Mouse (Mus musculus) inflammation-experienced regulatory T-cells, adult 6 months (primary cell): ENCODE results near the gene Rap1b. TPM values are rescaled to one million over a fixed set of nuclear protein-coding genes. Genes with fewer than 3 reads are reported as not detected.

Experiments used
- ATAC-seq: one replicate; pipeline ENCODE4 v1.8.0; 2017
- polyA plus RNA-seq, 3 experiments: library from polyadenylated mRNA; unstranded; fragments of 100-300 nt; shearing (Covaris generic); gene quantifications; one replicate each; pipeline ENCODE4 v1.2.1; 2017

Gene Rap1b
- polyA plus RNA-seq, 3 experiments from 2014 or later, result 60.4 to 128 (median 82.5) TPM

DNA sequence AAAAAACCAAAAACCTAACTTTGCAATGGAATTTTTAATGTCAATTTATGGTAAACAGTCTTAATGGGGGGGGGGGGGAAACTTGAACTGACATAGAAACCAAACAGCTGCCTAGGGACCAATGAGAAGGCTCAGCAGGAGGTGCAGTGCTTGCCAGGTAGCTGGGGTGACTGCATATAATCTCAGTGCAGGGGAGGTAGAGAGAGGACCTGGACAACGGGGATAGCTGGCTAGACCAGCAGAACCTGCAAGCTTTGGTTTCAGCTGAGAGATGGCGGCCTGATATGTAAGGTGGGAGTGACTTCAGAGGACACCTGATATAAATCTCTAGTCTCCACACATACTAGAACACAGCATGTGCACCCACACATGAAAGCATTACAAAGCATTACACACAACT lies 33.3 kb downstream of the Rap1b start:
- no peak for ATAC-seq

DNA sequence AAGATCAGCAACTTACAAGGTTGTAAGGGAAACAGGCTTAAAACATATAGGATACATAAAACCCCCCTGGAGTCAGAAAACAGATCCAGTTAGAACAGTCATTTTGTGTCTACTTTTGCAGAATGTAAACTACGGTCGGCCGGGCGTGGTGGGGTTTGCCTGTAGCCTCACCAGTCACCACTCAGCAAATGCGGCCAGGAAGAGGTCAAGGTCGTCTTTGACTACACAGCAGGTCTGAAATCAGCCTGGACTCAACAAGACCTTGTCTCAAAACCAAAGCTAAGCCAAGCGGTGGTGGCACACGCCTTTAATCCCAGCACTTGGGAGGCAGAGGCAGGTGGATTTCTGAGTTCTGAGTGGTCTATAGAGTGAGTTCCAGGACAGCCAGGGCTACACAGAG lies 34.3 kb downstream of the Rap1b start:
- no peak for ATAC-seq

DNA sequence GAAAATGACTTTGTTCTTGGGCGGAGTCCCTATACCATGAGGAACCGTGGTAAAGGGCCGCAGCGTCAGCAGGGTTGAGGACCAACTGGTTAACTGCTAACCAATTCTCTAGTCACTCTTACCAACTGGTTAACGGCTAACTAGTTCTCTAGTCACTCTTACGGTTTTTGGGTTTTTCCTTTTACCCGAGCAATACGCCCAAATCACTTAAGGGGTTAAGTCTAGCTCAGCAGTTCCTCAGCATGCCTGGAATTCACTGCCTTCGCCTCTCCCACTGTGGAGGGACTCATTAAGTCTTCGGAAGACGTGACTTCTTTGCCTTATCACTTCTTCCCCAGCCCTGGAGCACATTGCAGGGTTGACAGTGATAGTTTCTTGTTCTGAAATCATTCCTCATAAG lies 35.3 kb downstream of the Rap1b start:
- no peak for ATAC-seq

- ATAC-seq, result peak; percentile 93
Measured at GRCm38 (mm10) chr10:117808068-117808467, 37.8 kb downstream of the Rap1b start.

- ATAC-seq, result no peak
Measured at GRCm38 (mm10) chr10:117805919-117806318, 39.9 kb downstream of the Rap1b start.

DNA sequence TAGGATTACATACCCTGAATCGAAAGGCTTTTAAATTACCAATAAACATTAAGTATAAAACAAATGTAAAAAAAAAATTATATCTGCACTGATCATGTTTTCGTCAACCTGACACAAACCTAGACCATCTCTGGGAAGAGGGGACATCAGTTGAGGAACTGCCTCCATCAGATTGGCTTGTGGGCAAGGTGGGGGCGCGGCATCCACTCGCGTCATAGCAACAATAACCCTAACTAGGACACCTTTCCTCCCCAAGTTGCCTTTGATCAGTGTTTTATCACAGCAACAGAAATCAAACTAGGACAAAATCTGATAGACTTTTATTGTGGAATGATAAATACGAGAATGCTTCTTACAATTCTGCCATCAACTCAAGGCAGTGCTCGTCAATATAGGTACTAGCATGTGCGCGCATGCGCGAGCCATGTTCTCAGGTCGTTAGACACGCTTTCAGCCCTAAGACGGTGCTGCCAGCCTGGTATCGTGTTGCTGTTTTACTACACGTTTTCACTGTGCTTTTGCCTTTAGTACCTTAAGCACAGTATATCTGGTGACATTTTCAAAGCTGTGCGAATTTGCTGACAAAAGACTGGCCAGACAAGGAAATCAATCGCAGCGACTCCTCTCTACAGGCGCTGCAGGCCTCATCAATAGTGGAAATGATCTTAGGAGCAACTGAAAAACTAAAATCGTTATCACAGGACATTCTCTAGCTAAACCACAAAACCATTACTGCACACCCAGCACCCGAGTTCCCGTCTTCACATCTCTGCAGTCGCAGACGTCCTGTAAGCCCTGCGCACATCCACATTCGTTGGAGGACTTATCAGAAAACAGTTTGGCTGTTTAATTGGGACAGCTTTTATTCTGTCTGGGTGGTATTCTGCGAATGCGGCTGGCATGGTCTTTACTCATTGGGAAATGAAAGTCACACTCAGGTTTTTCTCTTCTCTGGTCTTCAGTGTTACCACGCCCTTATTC lies 41.7 kb downstream of the Rap1b start:
- ATAC-seq, result peak; percentile 44

DNA sequence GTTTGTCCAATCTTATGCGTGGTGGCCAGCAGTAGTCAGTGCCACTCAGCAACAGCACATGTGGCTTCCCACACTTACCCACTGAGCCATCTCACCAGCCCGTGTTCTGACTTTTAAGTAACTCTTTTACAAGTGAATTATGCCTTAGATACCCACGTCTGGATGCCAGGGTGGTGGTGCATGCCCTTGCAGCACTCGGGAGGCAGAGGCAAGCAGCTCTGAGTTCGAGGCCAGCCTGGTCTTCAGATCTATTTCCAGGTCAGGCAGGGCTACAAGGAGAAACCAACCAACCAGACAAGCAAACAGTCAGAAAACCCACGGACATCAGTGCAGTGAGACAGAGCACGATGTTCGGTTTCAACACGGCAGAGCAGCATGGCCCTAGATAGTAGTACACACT lies 43.9 kb downstream of the Rap1b start:
- no peak for ATAC-seq

GRCm38 (mm10) chr10:117799806-117800205 lies 46.0 kb downstream of the Rap1b start:
- no peak for ATAC-seq

DNA sequence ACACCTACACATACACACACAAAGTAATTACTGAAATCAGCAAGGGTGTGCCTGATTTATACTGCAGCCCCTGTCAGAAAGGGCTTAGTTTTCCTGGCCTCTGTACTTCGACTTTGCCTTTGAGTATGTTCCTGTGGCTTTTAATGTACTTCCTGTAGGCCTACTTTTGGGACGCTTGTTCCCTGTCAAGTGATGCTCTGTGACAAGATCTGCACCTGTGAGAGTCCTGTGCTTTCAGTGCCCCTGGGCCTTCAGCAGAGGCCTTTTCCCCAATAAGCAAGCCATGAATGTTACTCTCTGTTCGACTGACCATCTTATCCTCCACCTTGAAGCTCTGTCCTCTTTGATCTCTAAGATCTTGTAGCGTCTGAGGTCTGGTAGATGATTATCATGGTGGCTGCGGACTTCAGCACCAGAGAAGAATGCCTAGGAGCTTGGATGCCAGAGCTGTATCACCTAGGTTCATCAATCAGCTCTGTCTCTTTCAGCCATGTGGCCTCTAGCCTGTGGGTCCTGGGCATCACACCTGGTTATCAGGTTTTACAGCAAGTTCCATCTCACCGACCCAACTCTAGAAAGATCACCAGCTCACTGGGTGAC lies 47.3 kb downstream of the Rap1b start:
- peak; percentile 21 for ATAC-seq

- no peak for ATAC-seq
Measured at GRCm38 (mm10) chr10:117797684-117798083, 48.2 kb downstream of the Rap1b start.

DNA sequence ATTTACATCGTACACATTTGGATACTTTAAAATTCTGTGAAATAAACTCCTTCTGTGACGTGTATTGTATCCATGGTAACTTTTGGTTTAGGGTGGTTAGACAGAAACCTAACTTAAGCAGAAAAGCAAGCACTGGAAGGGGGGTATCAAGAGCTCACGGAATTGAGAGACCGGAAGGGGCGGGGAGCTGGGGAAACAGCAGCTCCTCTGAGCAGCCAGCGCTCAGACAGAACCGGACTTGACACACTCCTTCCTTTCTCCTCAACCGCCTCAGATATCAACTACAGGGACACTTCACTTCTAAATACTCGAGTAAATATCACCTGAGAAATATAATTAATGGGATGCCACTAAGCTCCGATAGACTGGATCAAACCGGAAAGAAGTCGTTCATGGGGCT lies 48.7 kb downstream of the Rap1b start:
- no peak for ATAC-seq

DNA sequence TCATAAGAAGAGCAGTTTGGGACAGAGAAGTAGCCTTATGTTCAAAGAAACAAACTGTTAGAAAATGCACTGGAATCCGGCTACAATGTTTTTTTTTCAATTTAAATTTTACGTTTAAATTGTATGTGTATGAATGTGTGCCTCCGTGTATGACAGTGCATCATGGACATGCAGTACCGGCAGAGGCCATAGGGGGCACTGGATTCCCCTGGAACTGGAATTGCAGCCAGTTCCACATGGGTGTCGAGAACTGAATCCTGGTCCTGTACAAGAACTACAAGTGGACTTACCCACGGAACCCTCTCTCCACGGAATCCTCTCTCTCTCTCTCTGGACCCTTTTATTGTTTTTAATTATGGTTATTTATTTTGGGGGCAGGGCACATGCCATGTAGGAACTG lies 49.7 kb downstream of the Rap1b start:
- ATAC-seq, result no peak

- ATAC-seq, result no peak
Measured at GRCm38 (mm10) chr10:117795206-117795605, 50.6 kb downstream of the Rap1b start.

GRCm38 (mm10) chr10:117793436-117794030 lies 52.3 kb downstream of the Rap1b start:
- no peak for ATAC-seq

DNA sequence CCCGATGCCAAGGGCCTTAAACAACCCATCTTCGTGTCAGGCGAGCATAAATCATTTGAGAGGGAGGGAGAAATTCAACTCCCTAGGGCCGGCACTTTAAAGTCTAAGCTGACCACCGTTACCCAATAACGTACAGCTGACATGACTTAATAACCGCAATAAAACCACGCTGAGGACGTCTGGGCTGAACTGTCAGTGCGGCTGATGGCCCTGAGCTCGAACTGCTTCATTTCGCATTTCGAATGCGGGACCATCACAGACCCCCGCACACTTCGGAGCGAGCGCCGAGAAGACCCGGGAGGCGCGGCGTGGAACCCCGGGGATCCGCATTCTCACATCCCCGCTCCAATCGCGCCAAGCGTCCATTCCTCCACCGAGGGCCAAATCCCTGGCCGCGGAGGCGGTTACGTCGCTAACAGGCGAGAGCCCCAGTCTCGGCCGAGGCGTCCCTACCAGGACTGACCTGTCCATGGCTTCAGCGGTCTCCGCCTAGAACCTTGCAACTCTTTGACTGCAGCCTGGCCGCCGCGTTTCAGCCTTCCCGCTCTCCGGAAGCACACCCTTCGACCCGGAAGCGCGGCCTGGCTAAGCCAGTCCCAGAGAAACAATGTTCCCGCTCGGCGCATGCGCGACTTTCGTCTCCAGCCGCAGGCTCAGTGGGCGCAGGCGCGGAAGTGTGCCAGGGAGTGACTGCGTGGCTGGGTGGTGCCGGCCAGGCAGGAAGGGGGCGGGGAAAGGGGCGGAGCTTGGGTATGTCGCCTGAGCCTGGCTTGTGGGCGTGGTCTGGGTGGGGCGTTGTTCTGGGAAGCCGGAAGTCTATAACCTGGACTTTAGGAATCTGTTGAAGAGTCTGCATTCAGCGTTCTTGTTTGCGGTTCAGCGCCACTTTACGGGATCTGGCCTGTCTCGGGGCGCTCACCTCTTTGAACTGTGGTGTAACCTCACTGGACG lies 53.4 kb downstream of the Rap1b start, which contains the start of gene Nup107:
Nup107 (minus strand) TSS at position 565 of the 951 bp plus-strand sequence.
- ATAC-seq, result peak; percentile 96

DNA sequence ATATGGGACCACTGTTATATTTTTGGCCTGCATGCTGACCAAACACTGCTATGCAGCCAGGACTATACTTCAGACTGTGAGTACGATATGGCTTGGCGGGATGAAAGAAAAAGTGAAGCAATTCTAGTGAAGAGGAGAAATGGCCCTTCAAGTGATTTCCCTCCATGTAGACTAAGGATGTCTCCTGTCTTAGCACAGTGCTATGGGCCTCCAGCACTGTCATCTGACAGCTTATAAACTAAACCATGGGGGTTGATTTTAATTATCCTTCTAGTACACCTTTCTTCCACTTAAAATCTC lies 54.7 kb downstream of the Rap1b start:
- no peak for ATAC-seq

- no peak for ATAC-seq
Measured at GRCm38 (mm10) chr10:117790421-117791170, 55.2 kb downstream of the Rap1b start.

GRCm38 (mm10) chr10:117790011-117790410 lies 55.8 kb downstream of the Rap1b start:
- ATAC-seq, result no peak

DNA sequence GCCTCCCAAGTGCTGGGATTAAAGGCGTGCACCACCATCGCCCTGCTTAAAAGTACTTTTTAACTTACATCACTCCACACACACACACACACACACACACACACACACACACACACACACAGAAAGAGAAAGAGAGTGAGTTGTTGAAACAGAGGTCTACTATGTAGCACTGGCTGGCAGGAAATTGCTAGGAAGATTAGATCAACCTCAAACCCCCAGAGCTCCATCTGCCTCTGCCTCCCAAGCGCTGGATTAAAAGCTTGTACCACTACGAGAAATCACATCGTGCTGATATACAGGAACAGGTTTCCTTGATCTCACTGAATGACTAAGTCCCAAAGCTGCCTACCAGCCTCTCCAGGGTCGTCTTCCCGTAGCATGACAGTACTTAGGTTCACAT lies 61.2 kb downstream of the Rap1b start:
- peak; percentile 95 for ATAC-seq

- ATAC-seq, result no peak
Measured at GRCm38 (mm10) chr10:117783786-117784420, 61.9 kb downstream of the Rap1b start.
